Mouse (Mus musculus) central nervous system, embryonic 11.5 days (tissue): Measurements from ENCODE around the gene 4930583I09Rik. TPM values are rescaled to one million over a fixed set of nuclear protein-coding genes. Genes with fewer than 3 reads are reported as not detected.

Source experiments
- polyA plus RNA-seq: library from polyadenylated mRNA; depleted of rRNA; stranded (reverse); fragments of >200 nt; gene quantifications from 2 replicates; pipeline ENCODE4 v1.2.3, GENCODE M21; 2012; rRNA removed

The 4930583I09Rik gene
- polyA plus RNA-seq: not detected in 2 replicates

DNA sequence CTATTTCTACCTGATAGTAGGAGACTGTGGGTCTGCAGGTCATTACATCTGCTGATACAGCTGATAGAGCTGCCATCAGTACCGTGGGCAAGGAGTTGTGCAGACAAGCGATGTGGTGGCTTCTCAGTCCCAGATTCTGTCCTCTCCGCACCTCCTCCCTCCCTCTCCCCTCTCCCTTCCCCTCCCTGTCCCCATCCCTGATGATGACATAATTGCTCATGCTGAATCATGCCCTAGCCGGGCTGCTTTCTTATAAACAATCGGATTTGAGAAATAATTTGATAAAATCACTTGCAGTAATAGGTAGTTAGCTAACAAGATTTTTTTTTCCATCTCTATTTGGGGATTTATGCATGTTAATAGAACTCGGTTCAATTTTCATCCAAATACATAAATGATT is at the start of gene 4930583I09Rik:
TSS of gene 4930583I09Rik (minus strand) at position 144 of the 400 bp plus-strand sequence.

Other genes starting within 250 kb of the 4930583I09Rik start
- 7.5 and 11.9 TPM in 2 replicates for gene Man2a1, start 235.3 kb downstream of the 4930583I09Rik start, polyA plus RNA-seq